Mouse (Mus musculus) embryonic fibroblast, embryonic 13.5 days (primary cell): ENCODE data around the gene Car3. TPM values are rescaled to one million over a fixed set of nuclear protein-coding genes. Genes with fewer than 3 reads are reported as not detected.

Source experiments
- H3K27ac ChIP-seq: 2 replicates; pipeline ENCODE4 v1.5.1; 2012; ENCODE audit warnings: low read length, control low read depth, inconsistent platforms; ENCODE audit not compliant: insufficient read depth
- H3K4me1 ChIP-seq: 2 replicates; pipeline ENCODE4 v1.6.1; 2011; ENCODE audit warnings: low read length; ENCODE audit not compliant: control insufficient read depth, insufficient read depth
- H3K4me3 ChIP-seq: 2 replicates; pipeline ENCODE4 v1.5.1; 2011; ENCODE audit warnings: mild to moderate bottlenecking, control low read depth, low read length; ENCODE audit not compliant: insufficient read depth
- CTCF ChIP-seq: IDR thresholded peaks from 2 replicates; pipeline ENCODE4 v1.5.1; 2011; ENCODE audit warnings: mild to moderate bottlenecking, control low read depth, low read length, moderate library complexity, borderline replicate concordance; ENCODE audit not compliant: insufficient read depth
- POLR2A ChIP-seq: IDR thresholded peaks from 2 replicates; pipeline ENCODE4 v1.6.1; 2011; ENCODE audit warnings: low read depth, mild to moderate bottlenecking, control low read depth, low read length, moderate library complexity
- polyA plus RNA-seq: library from polyadenylated mRNA; stranded (reverse); fragments of >200 nt; gene quantifications from 2 replicates; pipeline ENCODE4 v1.2.4, GENCODE M21; 2011; ENCODE audit warnings: low read depth; ENCODE audit not compliant: missing spikeins, insufficient read length

Gene Car3
- polyA plus RNA-seq, 1 experiment = 1.3 TPM

DNA sequence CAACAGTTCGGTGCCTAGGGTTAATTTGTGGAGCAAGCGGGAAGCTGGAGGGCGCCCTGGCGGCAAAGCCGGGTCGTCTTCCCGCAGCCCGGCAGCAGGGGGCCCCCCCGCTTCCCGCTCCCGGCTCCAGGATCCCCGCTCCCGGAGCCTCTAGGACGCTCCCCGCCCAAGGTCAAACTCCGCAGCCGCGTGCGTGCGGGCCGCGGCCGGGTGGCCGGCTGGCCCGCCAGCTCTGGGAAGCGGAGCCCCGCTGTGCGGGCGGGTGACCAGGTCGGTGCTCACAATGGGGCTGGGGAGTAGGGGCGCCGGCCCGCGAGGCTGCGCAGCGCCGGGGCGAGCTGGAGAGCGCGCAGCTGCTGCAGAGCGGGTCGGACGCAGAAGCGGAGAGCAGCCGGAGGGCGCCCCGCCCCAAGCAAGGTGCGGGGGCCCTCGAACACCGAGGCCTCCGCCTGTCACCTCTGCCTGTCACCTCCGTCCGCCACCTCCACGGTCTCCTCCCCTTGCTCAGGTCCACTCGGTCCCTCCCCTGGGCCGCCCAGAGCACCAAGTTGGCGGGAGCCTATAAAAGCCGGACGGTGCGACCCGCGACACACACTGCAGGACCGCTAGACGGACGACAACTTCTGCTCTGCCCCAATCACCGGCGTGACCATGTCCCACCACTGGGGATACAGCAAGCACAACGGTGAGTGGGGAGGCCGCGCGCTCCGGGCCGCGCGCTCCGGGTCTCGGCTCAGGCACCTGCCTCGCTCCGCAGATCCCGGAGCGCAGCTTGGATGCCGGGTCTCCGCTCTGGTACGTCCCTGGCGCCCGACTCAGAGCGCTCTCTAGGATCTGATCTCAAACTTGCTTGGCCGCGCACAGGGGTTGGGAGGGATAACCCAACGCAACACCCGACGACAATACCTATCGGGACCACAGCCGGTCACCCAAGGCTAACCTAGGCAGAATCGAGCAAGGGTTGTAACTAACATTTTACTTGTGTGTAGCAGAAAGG is 23.1 kb downstream of the Car3 start, which contains the start of gene Car2:
Gene Car2 (plus strand): TSS at position 172 of the 997 bp plus-strand sequence.
- peak within 1 kb of the TSS; percentile 49 for H3K4me3 ChIP-seq
- H3K4me1 ChIP-seq = no peaks in the 10 kb centered on the region
- TF ChIP-seq CTCF (no peak), POLR2A (no peak)
- no peak within 1 kb of the TSS for H3K27ac ChIP-seq

DNA sequence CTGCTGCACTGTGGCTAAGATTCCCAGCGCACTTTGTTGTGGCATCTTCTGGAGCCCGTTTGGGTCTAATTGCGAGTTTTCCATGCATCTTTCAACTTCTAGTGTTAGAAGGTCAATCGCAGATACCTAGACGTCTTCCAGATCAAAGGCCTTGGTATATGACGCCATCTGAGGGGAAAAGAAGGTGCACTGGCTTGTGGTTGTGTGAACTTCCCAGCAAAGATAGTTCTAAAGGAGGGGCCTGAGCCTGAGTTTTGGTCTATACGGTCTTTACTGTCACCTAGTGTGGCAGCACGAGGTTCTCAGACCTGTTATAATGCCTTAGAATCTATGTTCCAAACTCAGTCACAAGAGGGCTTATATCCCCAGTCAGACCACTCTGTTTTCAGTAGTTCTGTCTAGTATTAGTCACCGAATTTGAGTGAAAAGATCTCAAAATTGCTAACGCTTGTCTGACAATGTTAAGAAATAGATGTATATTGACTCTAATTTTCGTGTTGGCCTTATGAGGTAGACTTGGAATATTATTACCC is 23.9 kb downstream of the Car3 start:
- no peak for TF ChIP-seq POLR2A
- no peak for TF ChIP-seq CTCF
- H3K4me1 ChIP-seq = no peaks in the 10 kb centered on the region
- no peak overlapping the region for H3K27ac ChIP-seq
- H3K4me3 ChIP-seq = no peak overlapping the region

DNA sequence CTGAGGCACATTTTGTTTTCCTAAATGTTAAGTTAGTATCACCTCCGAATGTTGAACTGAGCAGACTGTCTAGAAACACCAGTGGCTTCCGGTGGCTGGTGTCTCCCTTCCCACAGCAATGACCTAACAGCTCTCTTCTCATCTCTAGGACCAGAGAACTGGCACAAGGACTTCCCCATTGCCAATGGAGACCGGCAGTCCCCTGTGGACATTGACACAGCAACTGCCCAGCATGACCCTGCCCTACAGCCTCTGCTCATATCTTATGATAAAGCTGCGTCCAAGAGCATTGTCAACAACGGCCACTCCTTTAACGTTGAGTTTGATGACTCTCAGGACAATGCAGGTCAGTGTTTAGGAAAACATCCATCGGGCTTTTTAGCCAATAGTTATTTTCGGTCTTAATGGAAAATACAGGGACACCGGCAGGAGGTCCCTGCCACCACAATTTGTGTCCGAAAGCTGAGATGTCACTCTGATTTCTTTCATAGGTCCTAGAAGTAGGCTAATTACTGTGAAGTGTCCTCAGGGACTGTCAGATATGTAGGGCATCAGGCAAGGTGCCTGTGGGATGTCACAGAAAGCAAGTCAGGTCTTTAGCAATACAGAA is 24.5 kb downstream of the Car3 start:
- Histone ChIP-seq H3K27ac (no peak overlapping the region), H3K4me1 (no peaks in the 10 kb centered on the region), H3K4me3 (no peak overlapping the region)
- TF ChIP-seq CTCF = no peak
- no peak for TF ChIP-seq POLR2A

DNA sequence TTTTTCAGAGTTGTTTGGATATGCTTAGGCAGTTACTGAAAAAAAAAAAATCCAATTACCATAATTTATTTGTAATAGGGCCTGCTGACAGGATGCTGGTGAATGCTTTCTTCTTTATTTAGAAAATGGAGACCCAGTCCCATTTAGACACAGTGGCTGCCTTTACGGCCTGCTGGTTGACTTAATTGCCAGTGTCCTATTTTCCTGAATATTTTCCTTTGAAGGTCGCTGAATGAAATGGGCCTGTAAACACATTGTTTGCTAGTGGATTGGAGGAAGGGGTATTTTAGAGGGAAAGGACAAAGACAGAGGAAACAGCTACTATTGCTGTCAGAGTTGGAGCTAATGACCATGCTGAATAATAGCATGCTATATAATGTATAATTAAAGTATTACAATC is 25.2 kb downstream of the Car3 start:
- Histone ChIP-seq H3K27ac (no peak overlapping the region), H3K4me1 (no peaks in the 10 kb centered on the region), H3K4me3 (no peak overlapping the region)
- TF ChIP-seq CTCF = no peak
- TF ChIP-seq POLR2A = no peak

DNA sequence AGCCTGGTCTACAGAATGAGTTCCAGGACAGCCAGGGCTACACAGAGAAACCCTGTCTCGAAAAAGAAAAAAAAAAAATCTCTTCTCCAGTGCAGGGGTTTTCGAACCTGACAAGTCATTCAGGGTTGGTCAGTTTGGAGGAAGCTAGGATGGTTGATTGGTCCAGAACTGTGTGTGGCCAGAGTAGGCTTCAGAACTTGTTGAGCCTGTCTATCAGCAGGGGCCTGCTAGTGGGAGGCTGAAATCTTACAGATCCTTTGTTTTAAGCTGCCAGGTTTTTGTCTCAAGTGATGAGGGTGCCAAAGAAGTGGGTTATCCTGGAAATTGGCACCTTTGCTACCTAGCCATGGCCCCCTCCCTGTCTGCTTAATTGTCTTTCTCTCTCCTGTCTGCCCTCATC is 25.8 kb downstream of the Car3 start:
- TF ChIP-seq CTCF (no peak), POLR2A (no peak)
- Histone ChIP-seq H3K4me3 (no peak overlapping the region), H3K4me1 (no peaks in the 10 kb centered on the region), H3K27ac (no peak overlapping the region)

DNA sequence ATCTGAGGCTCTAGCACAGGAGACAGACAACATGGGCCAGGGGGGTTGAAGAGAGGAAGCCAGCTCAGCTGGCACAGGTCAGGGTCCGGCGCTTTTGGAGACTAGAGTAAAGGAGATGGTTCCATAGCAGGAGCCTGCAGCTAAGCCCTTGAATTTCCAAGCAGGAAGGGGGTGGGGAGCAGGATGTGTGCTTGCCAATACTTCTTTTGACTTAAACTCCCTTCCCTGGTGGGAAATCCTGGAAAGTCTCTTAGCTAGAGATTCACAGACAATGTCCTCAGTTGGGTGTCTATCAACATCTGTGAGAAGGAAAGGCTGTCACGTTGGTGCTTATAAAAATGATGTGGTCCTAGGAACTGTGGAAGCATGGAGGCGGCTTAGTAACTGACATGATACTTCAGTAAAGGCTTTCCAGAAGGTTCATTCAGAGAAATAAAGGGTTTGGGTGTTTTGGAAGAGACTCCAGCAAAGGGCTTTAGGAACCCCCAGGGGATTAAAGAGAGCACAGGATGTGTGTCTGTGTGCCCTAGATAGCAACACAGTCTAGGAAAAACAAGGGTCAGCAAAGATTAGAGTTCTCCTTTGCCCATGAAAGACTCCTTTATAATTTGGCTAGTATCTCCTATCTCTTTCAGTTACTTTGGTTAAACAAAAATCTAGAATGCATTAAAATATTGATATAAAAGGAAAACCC is 26.6 kb downstream of the Car3 start:
- Histone ChIP-seq H3K27ac (no peak overlapping the region), H3K4me3 (no peak overlapping the region), H3K4me1 (no peaks in the 10 kb centered on the region)
- TF ChIP-seq CTCF = no peak
- TF ChIP-seq POLR2A = no peak

DNA sequence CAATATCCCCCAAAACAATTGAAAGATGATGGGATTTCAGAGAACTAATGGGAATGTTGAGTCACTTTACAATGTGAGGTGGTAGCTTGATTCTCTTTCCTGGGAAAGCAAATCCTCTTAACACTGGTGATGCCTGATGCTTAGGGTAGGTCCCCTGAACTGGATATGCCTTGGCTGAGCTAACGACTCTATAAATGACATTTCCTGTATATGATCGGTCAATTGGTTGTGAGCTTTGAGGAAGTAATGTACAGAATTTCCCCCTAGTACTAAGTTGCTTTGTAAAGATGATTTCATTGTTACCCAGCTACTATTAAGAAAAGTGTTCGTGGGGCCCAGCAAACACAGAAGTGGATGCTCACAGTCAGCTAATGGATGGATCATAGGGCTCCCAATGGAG is 29.7 kb downstream of the Car3 start:
- no peak for TF ChIP-seq POLR2A
- TF ChIP-seq CTCF = no peak
- Histone ChIP-seq H3K27ac (no peak overlapping the region), H3K4me3 (no peak overlapping the region), H3K4me1 (no peaks in the 10 kb centered on the region)

DNA sequence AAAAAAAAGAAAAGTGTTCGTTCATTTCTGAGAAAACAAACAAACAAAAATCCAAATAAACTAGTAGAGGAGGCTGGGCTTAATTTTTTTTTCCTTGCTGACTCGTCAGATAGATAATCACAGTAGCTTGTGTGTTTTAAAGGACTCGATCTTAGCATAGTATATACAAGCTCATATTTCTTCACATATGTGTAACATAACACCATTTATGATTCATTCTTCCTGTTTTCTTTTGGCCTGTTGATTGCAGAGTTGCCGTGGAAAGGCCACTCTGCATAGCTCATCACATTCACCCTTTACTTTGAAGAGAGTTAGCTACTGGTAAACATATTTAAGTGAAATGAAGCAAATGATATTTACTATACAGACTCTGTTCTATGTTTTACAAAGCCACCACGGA is 30.4 kb downstream of the Car3 start:
- H3K4me1 ChIP-seq = no peaks in the 10 kb centered on the region
- TF ChIP-seq CTCF (no peak), POLR2A (no peak)
- H3K27ac ChIP-seq = no peak overlapping the region
- H3K4me3 ChIP-seq = no peak overlapping the region

DNA sequence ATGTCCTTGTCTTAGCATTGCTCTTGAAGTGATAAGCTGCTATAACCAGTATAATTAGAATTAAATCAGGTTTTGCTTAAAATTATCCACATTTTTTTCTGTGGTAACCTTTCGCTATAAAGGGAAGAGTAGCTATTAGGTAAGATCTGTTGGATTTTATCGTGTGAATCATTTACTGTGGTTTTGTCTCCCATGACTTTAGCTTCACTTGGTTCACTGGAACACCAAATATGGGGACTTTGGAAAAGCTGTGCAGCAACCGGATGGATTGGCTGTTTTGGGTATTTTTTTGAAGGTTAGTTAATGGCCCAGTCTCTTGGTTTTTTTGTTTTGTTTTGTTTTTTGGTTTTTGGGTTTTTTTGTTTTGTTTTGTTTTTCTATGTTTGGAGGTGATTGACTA is 32.0 kb downstream of the Car3 start:
- Histone ChIP-seq H3K27ac (no peak overlapping the region), H3K4me3 (no peak overlapping the region), H3K4me1 (peaks cover 3% of the 10 kb centered on the region; the same call in 1 of the 2 replicates)
- TF ChIP-seq CTCF (no peak), POLR2A (no peak)

DNA sequence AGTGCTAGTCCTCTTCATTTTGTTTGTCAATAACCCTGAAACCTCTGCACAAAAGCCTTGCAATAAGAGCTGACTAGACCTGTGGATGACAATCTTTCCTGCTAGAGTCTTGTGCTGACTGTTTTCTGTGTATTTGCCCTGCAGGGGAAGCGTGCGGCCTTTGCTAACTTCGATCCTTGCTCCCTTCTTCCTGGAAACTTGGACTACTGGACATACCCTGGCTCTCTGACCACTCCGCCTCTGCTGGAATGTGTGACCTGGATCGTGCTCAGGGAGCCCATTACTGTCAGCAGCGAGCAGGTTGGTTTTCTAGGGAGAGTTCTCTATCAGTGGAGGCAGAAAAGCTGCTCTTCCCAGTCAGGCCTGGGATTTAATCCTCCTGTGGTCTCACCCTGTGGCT is 34.5 kb downstream of the Car3 start:
- no peak for TF ChIP-seq POLR2A
- TF ChIP-seq CTCF = no peak

More for the DNA sequence above, 34.5 kb downstream of the Car3 start:
- H3K27ac ChIP-seq = no peak overlapping the region
- H3K4me1 ChIP-seq = peaks cover 3% of the 10 kb centered on the region; the same call in 1 of the 2 replicates
- no peak overlapping the region for H3K4me3 ChIP-seq
